Mouse (Mus musculus): ENCODE results near the gene Apol7e.
"Not testable (repeated sequence)": the region's sequence is repeated elsewhere in the genome, so short reads cannot be mapped to it uniquely, and the experiment has no call there.

DNA sequence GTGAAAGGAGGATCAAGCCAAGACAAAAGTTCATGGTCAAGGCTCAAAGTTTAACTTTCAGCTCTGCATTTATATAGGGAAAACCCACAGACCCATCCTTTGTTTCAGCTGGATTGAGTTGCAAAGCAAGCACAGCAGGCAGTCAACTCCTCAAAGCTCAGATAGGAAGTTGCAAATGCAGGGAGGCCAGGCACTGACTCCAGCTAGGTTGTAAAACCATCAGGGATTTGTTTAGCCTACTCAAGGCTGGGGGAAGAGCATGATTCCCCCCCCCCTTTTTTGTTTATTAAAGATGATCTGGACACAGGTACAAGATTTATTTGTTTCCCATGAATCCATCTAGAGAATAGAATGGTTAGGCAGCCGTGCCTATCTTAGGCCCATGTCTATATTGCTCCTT lies 24.6 kb upstream of the Apol7e start:
- not testable (repeated sequence) for TF ChIP-seq CTCF (IDR thresholded peaks at IDR 0.05; ENCODE audit: control insufficient read depth, insufficient read depth, insufficient read length); USF1 (IDR thresholded peaks at IDR 0.05; ENCODE audit: low read depth); MAX (IDR thresholded peaks at IDR 0.05); MYOG (IDR thresholded peaks at IDR 0.05; ENCODE audit: control insufficient read depth, extremely low read depth, insufficient read length); FOSL1 (IDR thresholded peaks at IDR 0.05; ENCODE audit: insufficient read depth, low read length, poor library complexity, severe bottlenecking); CEBPB (IDR thresholded peaks at IDR 0.05; ENCODE audit: low read depth)

Measured in C2C12 (cell line).